Mouse (Mus musculus) macrophage (primary cell): ENCODE measurements around the gene Itm2b. TPM values are rescaled to one million over a fixed set of nuclear protein-coding genes. Genes with fewer than 3 reads are reported as not detected.

Source experiments
- H3K27ac ChIP-seq: fragments of 350-480 bp; formaldehyde crosslinking; 2 replicates; pipeline ENCODE4 v1.9.0; 2021
- H3K36me3 ChIP-seq: fragments of 350-480 bp; formaldehyde crosslinking; 2 replicates; pipeline ENCODE4 v1.9.0; 2021; ENCODE audit errors: inconsistent target
- H3K4me3 ChIP-seq: fragments of 350-480 bp; formaldehyde crosslinking; 2 replicates; pipeline ENCODE4 v1.9.0; 2021; ENCODE audit errors: inconsistent target
- H3K79me2 ChIP-seq: fragments of 350-480 bp; formaldehyde crosslinking; 2 replicates; pipeline ENCODE4 v1.9.0; 2021; ENCODE audit errors: inconsistent target
- WGBS: methylation state at CpG from one replicate; pipeline ENCODE4 v1.1.7; 2026; ENCODE audit warnings: inconsistent platforms; ENCODE audit not compliant: missing documents; 5-methylcytosine and 5-hydroxymethylcytosine counted together
- polyA plus RNA-seq: library from polyadenylated mRNA; stranded (reverse); fragments of 250-400 nt; gene quantifications from 3 replicates; pipeline ENCODE4 v1.2.4, GENCODE M21; 2018; ENCODE audit warnings: inconsistent platforms

Gene Itm2b
- polyA plus RNA-seq, 1 experiment from 2014 or later, result 6,999 TPM

- WGBS, result 100% methylated on average over 3 of the region's 3 CpGs
- Histone ChIP-seq H3K36me3 (no peaks in the 10 kb centered on the region), H3K79me2 (no peaks in the 10 kb centered on the region), H3K4me3 (no peak overlapping the region), H3K27ac (no peak overlapping the region)
These were observed 18.9 kb upstream of the Itm2b start for GRCm38 (mm10) chr14:73404016-73404415.

GRCm38 (mm10) chr14:73403351-73403750 is 18.3 kb upstream of the Itm2b start:
- Histone ChIP-seq H3K27ac (peak overlapping the region; percentile 68), H3K36me3 (no peaks in the 10 kb centered on the region), H3K79me2 (no peaks in the 10 kb centered on the region), H3K4me3 (no peak overlapping the region)
- 39% methylated on average over 2 of the region's 5 CpGs for WGBS

GRCm38 (mm10) chr14:73402296-73403035 is 17.4 kb upstream of the Itm2b start:
- whole genome bisulfite sequencing, result 48% methylated on average over 9 of the region's 11 CpGs
- Histone ChIP-seq H3K4me3 (no peak overlapping the region), H3K36me3 (no peaks in the 10 kb centered on the region), H3K79me2 (no peaks in the 10 kb centered on the region), H3K27ac (peak overlapping the region; percentile 68)

- H3K27ac ChIP-seq, result peak overlapping the region; percentile 68
- H3K79me2 ChIP-seq, result no peaks in the 10 kb centered on the region
- H3K36me3 ChIP-seq, result no peaks in the 10 kb centered on the region
- no peak overlapping the region for H3K4me3 ChIP-seq
- 44% methylated on average over 3 of the region's 3 CpGs for WGBS
These were observed 16.3 kb upstream of the Itm2b start for GRCm38 (mm10) chr14:73401408-73401807.

GRCm38 (mm10) chr14:73399866-73400618 is 15.0 kb upstream of the Itm2b start:
- H3K79me2 ChIP-seq, result no peaks in the 10 kb centered on the region
- WGBS, result 42% methylated on average over 15 of the region's 15 CpGs
- no peaks in the 10 kb centered on the region for H3K36me3 ChIP-seq
- H3K27ac ChIP-seq, result no peak overlapping the region
- H3K4me3 ChIP-seq, result no peak overlapping the region

- WGBS, result 19% methylated on average over 8 of the region's 8 CpGs
- H3K4me3 ChIP-seq, result no peak overlapping the region
These were observed 13.4 kb upstream of the Itm2b start for GRCm38 (mm10) chr14:73398367-73398996.

GRCm38 (mm10) chr14:73395750-73396149 is 10.7 kb upstream of the Itm2b start:
- H3K79me2 ChIP-seq, result no peaks in the 10 kb centered on the region
- 100% methylated on average over 1 of the region's 5 CpGs for WGBS
- H3K27ac ChIP-seq, result no peak overlapping the region
- no peak overlapping the region for H3K4me3 ChIP-seq
- H3K36me3 ChIP-seq, result no peaks in the 10 kb centered on the region

More at GRCm38 (mm10) chr14:73398367-73398996, 13.4 kb upstream of the Itm2b start:
- H3K27ac ChIP-seq, result peak overlapping the region; percentile 41
- H3K36me3 ChIP-seq, result no peaks in the 10 kb centered on the region
- no peaks in the 10 kb centered on the region for H3K79me2 ChIP-seq

- Histone ChIP-seq H3K79me2 (no peaks in the 10 kb centered on the region), H3K36me3 (no peaks in the 10 kb centered on the region), H3K27ac (no peak overlapping the region), H3K4me3 (no peak overlapping the region)
- 87% methylated on average over 5 of the region's 5 CpGs for WGBS
These were observed 9.3 kb upstream of the Itm2b start for GRCm38 (mm10) chr14:73394263-73395006.

GRCm38 (mm10) chr14:73391457-73391856 is 6.4 kb upstream of the Itm2b start:
- H3K4me3 ChIP-seq, result no peak overlapping the region
- H3K36me3 ChIP-seq, result no peaks in the 10 kb centered on the region
- 90% methylated on average over 1 of the region's 1 CpGs for WGBS
- peaks cover 9% of the 10 kb centered on the region; the same call in 1 of the 2 replicates for H3K79me2 ChIP-seq
- H3K27ac ChIP-seq, result no peak overlapping the region

- Histone ChIP-seq H3K27ac (no peak overlapping the region), H3K4me3 (no peak overlapping the region), H3K36me3 (no peaks in the 10 kb centered on the region), H3K79me2 (peaks cover 9% of the 10 kb centered on the region; the same call in 1 of the 2 replicates)
- 71% methylated on average over 2 of the region's 2 CpGs for WGBS
These were observed 5.1 kb upstream of the Itm2b start for GRCm38 (mm10) chr14:73390196-73390595.

GRCm38 (mm10) chr14:73389059-73389458 is 4.0 kb upstream of the Itm2b start:
- Histone ChIP-seq H3K79me2 (peaks cover 18% of the 10 kb centered on the region), H3K4me3 (no peak overlapping the region), H3K36me3 (no peaks in the 10 kb centered on the region), H3K27ac (peak overlapping the region; percentile 65)
- WGBS, result 15% methylated on average over 6 of the region's 7 CpGs

GRCm38 (mm10) chr14:73388546-73388945 is 3.5 kb upstream of the Itm2b start:
- H3K36me3 ChIP-seq, result no peaks in the 10 kb centered on the region
- peaks cover 23% of the 10 kb centered on the region for H3K79me2 ChIP-seq
- peak overlapping the region; percentile 65 for H3K27ac ChIP-seq
- 48% methylated on average over 7 of the region's 7 CpGs for WGBS
- no peak overlapping the region for H3K4me3 ChIP-seq

- H3K36me3 ChIP-seq, result no peaks in the 10 kb centered on the region
- H3K4me3 ChIP-seq, result no peak overlapping the region
- H3K79me2 ChIP-seq, result peaks cover 43% of the 10 kb centered on the region
- 38% methylated on average over 5 of the region's 5 CpGs for WGBS
- H3K27ac ChIP-seq, result peak overlapping the region; percentile 70
These were observed 1.4 kb upstream of the Itm2b start for GRCm38 (mm10) chr14:73386493-73386892.

GRCm38 (mm10) chr14:73385720-73386374 is 758 bp upstream of the Itm2b start:
- 88% methylated on average over 2 of the region's 2 CpGs for WGBS
- Histone ChIP-seq H3K36me3 (no peaks in the 10 kb centered on the region), H3K4me3 (no peak overlapping the region), H3K27ac (peak overlapping the region; percentile 70), H3K79me2 (peaks cover 50% of the 10 kb centered on the region)
